In genomic region chr4:136144927-136145292, GRCm38 (mm10) we compare ENCODE assay signal across 8 mouse cellular contexts. TPM values are rescaled to one million over a fixed set of nuclear protein-coding genes. Genes with fewer than 3 reads are reported as not detected.
DNase-seq lines count a peak whose midpoint lies in the region; ATAC-seq and TF ChIP-seq lines count a peak whose summit lies in the region.

No protein-coding gene starts in this region.

- no peak for DNase-seq in heart, adult 9 months (ENCODE audit: low spot score in 2 of 2)
- DNase-seq in forebrain, embryonic 14.5 days (ENCODE audit: low spot score), result no peak
- no peak for DNase-seq in right cerebral cortex, postnatal 10 days (ENCODE audit: low spot score in 2 of 2)
- DNase-seq in cerebellum, postnatal 25 days, result no peak
- no peak for DNase-seq in urinary bladder, adult 18-20 months (ENCODE audit: low spot score in 2 of 2)

- H3K36me3 ChIP-seq in heart, embryonic 12.5 days, result no peaks in the 10 kb centered on the region
- 0 out of 2 replicates have a peak, but pooled peaks cover 9% of the 10 kb centered on the region for H3K36me3 ChIP-seq in E14TG2a.4 (ENCODE audit: insufficient read depth, low read length)
- H3K36me3 ChIP-seq in forebrain, embryonic 14.5 days (ENCODE audit: control insufficient read depth, insufficient read depth, low read length), result no peaks in the 10 kb centered on the region
- H3K36me3 ChIP-seq in liver, embryonic 16.5 days (ENCODE audit: control insufficient read depth, insufficient read depth), result no peaks in the 10 kb centered on the region

- H3K4me3 ChIP-seq in heart, embryonic 12.5 days, result peak overlapping the region; percentile 72
- peak overlapping the region; percentile 92 for H3K4me3 ChIP-seq in E14TG2a.4 (replicated peaks; ENCODE audit: low read length)
- H3K4me3 ChIP-seq in forebrain, embryonic 14.5 days (ENCODE audit: low read depth, low read length), result peak overlapping the region; percentile 50
- H3K4me3 ChIP-seq in liver, embryonic 16.5 days (ENCODE audit: low read depth, low read length), result peak overlapping the region; percentile 61

- H3K9me3 ChIP-seq in heart, embryonic 12.5 days (replicated peaks), result no peaks in the 10 kb centered on the region
- H3K9me3 ChIP-seq in E14TG2a.4 (ENCODE audit: low read length), result peaks cover 4% of the 10 kb centered on the region; the same call in 1 of the 2 replicates
- no peaks in the 10 kb centered on the region for H3K9me3 ChIP-seq in forebrain, embryonic 14.5 days (replicated peaks; ENCODE audit: control insufficient read depth, low read length)
- no peaks in the 10 kb centered on the region for H3K9me3 ChIP-seq in liver, embryonic 16.5 days (replicated peaks; ENCODE audit: control insufficient read depth, low read length)

- peak overlapping the region; percentile 70 for H3K4me2 ChIP-seq in heart, embryonic 12.5 days
- H3K4me2 ChIP-seq in forebrain, embryonic 14.5 days (ENCODE audit: low read length), result peak overlapping the region; percentile 89
- H3K4me2 ChIP-seq in liver, embryonic 16.5 days (ENCODE audit: low read depth, low read length), result peak overlapping the region; percentile 58

- H3K27ac ChIP-seq in heart, embryonic 12.5 days (ENCODE audit: poor library complexity, severe bottlenecking), result peak overlapping the region; percentile 97
- peak overlapping the region; percentile 9; the same call in 1 of the 2 replicates for H3K27ac ChIP-seq in forebrain, embryonic 14.5 days (ENCODE audit: low read depth, low read length)
- peak overlapping the region; percentile 71 for H3K27ac ChIP-seq in liver, embryonic 16.5 days (ENCODE audit: low read length)

- TF ChIP-seq CTCF in E14TG2a.4 (conservative IDR thresholded peaks at IDR 0.05; ENCODE audit: low read length), result no peak

- no peaks in the 10 kb centered on the region for H3K27me3 ChIP-seq in heart, embryonic 12.5 days (replicated peaks)
- H3K27me3 ChIP-seq in E14TG2a.4 (ENCODE audit: insufficient read depth, low read length), result peaks cover 59% of the 10 kb centered on the region
- H3K27me3 ChIP-seq in forebrain, embryonic 14.5 days (replicated peaks; ENCODE audit: control insufficient read depth, insufficient read depth, low read length), result peaks cover 29% of the 10 kb centered on the region
- peaks cover 94% of the 10 kb centered on the region for H3K27me3 ChIP-seq in liver, embryonic 16.5 days (ENCODE audit: control insufficient read depth, insufficient read depth, low read depth, low read length)

- H3K9ac ChIP-seq in heart, embryonic 12.5 days, result peak overlapping the region; percentile 91
- peak overlapping the region; percentile 71 for H3K9ac ChIP-seq in forebrain, embryonic 14.5 days (ENCODE audit: low read length)
- H3K9ac ChIP-seq in liver, embryonic 16.5 days (ENCODE audit: low read depth, low read length), result peak overlapping the region; percentile 21; the same call in 1 of the 2 replicates

- no peak for ATAC-seq in heart, embryonic 12.5 days (ENCODE audit: insufficient number of reproducible peaks, low FRiP score)
- no peak for ATAC-seq in forebrain, embryonic 14.5 days
- no peak for ATAC-seq in liver, embryonic 16.5 days (ENCODE audit: low read depth)

- WGBS in heart, embryonic 12.5 days, result 2% methylated on average over 11 of the region's 11 CpGs
- under 1% methylated on average over 11 of the region's 11 CpGs for WGBS in forebrain, embryonic 14.5 days
- WGBS in liver, embryonic 16.5 days (ENCODE audit: insufficient replicate concordance), result 6% methylated on average over 11 of the region's 11 CpGs

- H3K4me1 ChIP-seq in heart, embryonic 12.5 days (replicated peaks), result peaks cover 63% of the 10 kb centered on the region
- H3K4me1 ChIP-seq in E14TG2a.4 (replicated peaks; ENCODE audit: low read depth, low read length), result peaks cover 74% of the 10 kb centered on the region
- H3K4me1 ChIP-seq in forebrain, embryonic 14.5 days (ENCODE audit: control insufficient read depth, insufficient read depth, low read length), result peaks cover 33% of the 10 kb centered on the region
- H3K4me1 ChIP-seq in liver, embryonic 16.5 days (ENCODE audit: control insufficient read depth, low read depth, low read length), result peaks cover 30% of the 10 kb centered on the region

RNA-seq across cellular contexts. Expression of gene Id3, which starts 1.6 kb away (rescaled TPM):
- 320 and 321 TPM in 2 replicates for polyA plus RNA-seq in heart, embryonic 12.5 days (2016; fragmentation: Nextera tagmentation; extraction: Ambion mirVana)
- polyA plus RNA-seq in forebrain, embryonic 14.5 days (2014; fragmentation: Nextera tagmentation; extraction: Ambion mirVana), result 117 and 118 TPM in 2 replicates
- polyA plus RNA-seq in liver, embryonic 16.5 days (2015; fragmentation: Nextera tagmentation; extraction: Ambion mirVana), result 37.5 and 40.6 TPM in 2 replicates

RNA-seq across cellular contexts. Expression of gene E2f2, which starts 27.3 kb away (rescaled TPM):
- 8.1 and 9.3 TPM in 2 replicates for polyA plus RNA-seq in heart, embryonic 12.5 days (2016; fragmentation: Nextera tagmentation; extraction: Ambion mirVana)
- polyA plus RNA-seq in forebrain, embryonic 14.5 days (2014; fragmentation: Nextera tagmentation; extraction: Ambion mirVana), result 4.5 and 5.5 TPM in 2 replicates
- polyA plus RNA-seq in liver, embryonic 16.5 days (2015; fragmentation: Nextera tagmentation; extraction: Ambion mirVana), result 83.5 and 93.6 TPM in 2 replicates

Comparison
In these comparisons a context has a peak if more than half of its experiments do, and no peak if none do; other contexts are left out.
1. H3K27ac ChIP-seq: peak in every context shown above with its lines; median percentile 97 in heart, embryonic 12.5 days; 71 in liver, embryonic 16.5 days; 9 in forebrain, embryonic 14.5 days.
2. H3K9ac ChIP-seq: peak in every context shown above with its lines; median percentile 91 in heart, embryonic 12.5 days; 71 in forebrain, embryonic 14.5 days; 21 in liver, embryonic 16.5 days.